Mouse (Mus musculus): ENCODE measurements around the gene Cep41. TPM values are rescaled to one million over a fixed set of nuclear protein-coding genes. Genes with fewer than 3 reads are reported as not detected.

The Cep41 gene
- total and polyA plus RNA-seq, 2 experiments from 2014 or later, result 4.7 to 5.7 TPM

DNA sequence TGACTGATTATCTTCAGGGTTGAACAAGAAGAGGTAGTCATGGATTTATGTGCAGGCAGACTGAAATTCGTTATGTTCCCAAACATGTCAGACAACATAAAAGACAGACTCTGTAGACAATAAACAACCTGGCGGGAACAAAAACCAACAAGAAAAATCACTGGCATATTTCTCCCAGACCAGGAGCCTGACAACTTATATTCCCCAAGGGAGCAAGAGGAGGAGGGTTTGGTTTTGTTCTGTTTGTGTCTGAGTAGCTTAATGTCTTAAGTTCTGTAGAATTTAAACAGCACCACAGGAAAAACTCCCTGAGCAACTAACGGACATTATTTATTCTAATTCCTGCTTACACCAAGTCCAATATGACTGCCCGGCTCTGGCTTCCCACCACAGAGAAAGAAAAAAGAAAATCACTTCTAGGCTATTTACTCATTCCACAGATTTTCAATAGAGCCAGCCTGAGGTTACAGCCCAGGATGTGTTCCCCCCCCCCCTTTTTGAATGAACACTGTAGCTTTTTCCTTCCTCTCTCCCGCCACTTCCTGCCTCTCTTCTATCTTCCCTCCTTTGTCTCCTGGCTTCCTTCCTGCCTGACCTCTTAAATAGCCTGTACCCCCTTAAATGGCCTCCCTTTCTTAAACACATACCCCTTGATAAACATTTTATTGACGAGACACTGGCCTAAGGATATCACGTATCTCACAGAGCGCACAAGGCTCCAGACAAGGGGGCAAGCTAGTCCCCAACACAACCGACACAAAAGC is 40.9 kb downstream of the Cep41 start:
- H3K4me1 ChIP-seq (ENCODE audit: control insufficient read depth, insufficient read depth), result peaks cover 10% of the 10 kb centered on the region
- no peaks in the 10 kb centered on the region for H3K9me3 ChIP-seq (replicated peaks; ENCODE audit: control insufficient read depth, low read length)
- H3K4me2 ChIP-seq (ENCODE audit: low read depth, low read length), result no peak overlapping the region
- H3K27ac ChIP-seq (ENCODE audit: low read depth), result peak overlapping the region; percentile 68
- H3K27me3 ChIP-seq (ENCODE audit: control insufficient read depth, insufficient read depth, low read length), result no peaks in the 10 kb centered on the region
- H3K9ac ChIP-seq (replicated peaks; ENCODE audit: low read depth, low read length), result no peak overlapping the region
- no peak overlapping the region for H3K4me3 ChIP-seq (ENCODE audit: low read depth, low read length)
- peak; percentile 49; the same call in 1 of the 2 replicates for ATAC-seq (ENCODE audit: insufficient read depth, low read depth)
- TF ChIP-seq EP300 (IDR thresholded peaks at IDR 0.05; ENCODE audit: low read depth) (no peak), CTCF (IDR thresholded peaks at IDR 0.05; ENCODE audit: low read depth) (no peak)
- no peak for DNase-seq (ENCODE audit: low spot score)
- WGBS, result 64% methylated on average over 9 of the region's 9 CpGs
- H3K36me3 ChIP-seq (replicated peaks; ENCODE audit: control insufficient read depth, insufficient read depth, low read length), result peaks cover 7% of the 10 kb centered on the region; the same call in 1 of the 2 replicates

DNA sequence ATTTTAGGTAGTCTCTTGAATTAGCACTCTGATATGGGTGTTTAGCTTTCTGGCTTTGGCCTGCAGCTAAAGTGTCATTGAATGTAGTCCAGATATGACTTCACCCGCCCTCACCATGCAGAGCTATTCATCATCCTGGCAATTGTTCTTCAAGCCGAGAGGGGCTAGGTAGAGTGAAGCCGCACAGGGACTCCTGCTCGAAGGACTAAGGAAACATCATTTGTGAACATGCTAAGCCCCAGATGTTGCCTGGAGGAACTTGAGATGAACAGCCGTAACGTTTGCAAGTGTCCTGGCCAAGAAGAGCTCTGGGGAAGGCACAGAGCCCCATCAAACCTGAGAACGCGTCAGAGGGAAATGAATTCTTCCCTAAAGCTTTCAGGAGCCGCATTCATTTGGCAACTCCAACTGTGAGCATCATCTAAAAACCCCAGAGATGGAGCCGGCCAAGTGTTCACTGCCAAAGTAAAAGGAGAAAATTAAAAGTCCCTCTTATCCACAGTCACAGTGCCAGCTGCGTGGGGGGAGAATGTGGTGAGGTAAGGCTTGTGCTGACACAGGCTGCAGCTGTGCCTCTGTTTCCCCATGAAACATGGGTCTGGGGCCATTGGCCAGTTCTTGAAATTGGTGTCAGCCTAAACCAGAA is 43.8 kb downstream of the Cep41 start:
- Histone ChIP-seq H3K36me3 (replicated peaks; ENCODE audit: control insufficient read depth, insufficient read depth, low read length) (no peaks in the 10 kb centered on the region), H3K27me3 (ENCODE audit: control insufficient read depth, insufficient read depth, low read length) (no peaks in the 10 kb centered on the region), H3K9ac (replicated peaks; ENCODE audit: low read depth, low read length) (no peak overlapping the region), H3K4me2 (ENCODE audit: low read depth, low read length) (no peak overlapping the region), H3K4me1 (ENCODE audit: control insufficient read depth, insufficient read depth) (peaks cover 10% of the 10 kb centered on the region), H3K27ac (ENCODE audit: low read depth) (no peak overlapping the region), H3K4me3 (ENCODE audit: low read depth, low read length) (no peak overlapping the region), H3K9me3 (replicated peaks; ENCODE audit: control insufficient read depth, low read length) (no peaks in the 10 kb centered on the region)
- TF ChIP-seq CTCF (IDR thresholded peaks at IDR 0.05; ENCODE audit: low read depth) (no peak), EP300 (IDR thresholded peaks at IDR 0.05; ENCODE audit: low read depth) (no peak)
- no peak for DNase-seq (ENCODE audit: low spot score)
- WGBS, result 61% methylated on average over 11 of the region's 11 CpGs
- peak; percentile 17; the same call in 1 of the 2 replicates for ATAC-seq (ENCODE audit: insufficient read depth, low read depth)

DNA sequence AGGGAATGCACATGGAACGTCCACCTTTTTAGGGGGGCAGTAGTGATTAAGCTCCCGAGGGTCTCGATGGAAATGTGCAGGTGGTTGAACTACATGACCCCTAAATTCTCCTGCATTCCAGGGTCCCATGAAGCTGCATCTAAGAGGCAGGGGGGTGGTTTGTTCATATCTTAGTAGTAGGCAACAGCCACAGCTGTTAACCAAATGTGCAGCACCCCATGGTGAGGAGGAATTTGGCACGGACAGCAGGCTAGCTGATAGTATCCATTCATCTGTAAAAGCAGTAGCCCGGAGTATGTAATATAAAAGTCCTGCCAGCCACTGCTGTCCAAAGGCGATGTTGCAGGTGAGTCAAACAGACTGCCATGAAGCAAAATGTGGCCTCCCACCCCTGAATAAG is 48.2 kb downstream of the Cep41 start:
- Histone ChIP-seq H3K4me1 (ENCODE audit: control insufficient read depth, insufficient read depth) (peaks cover 10% of the 10 kb centered on the region), H3K36me3 (replicated peaks; ENCODE audit: control insufficient read depth, insufficient read depth, low read length) (no peaks in the 10 kb centered on the region), H3K4me2 (ENCODE audit: low read depth, low read length) (no peak overlapping the region), H3K4me3 (ENCODE audit: low read depth, low read length) (no peak overlapping the region), H3K27me3 (ENCODE audit: control insufficient read depth, insufficient read depth, low read length) (no peaks in the 10 kb centered on the region), H3K27ac (ENCODE audit: low read depth) (no peak overlapping the region), H3K9ac (replicated peaks; ENCODE audit: low read depth, low read length) (no peak overlapping the region), H3K9me3 (replicated peaks; ENCODE audit: control insufficient read depth, low read length) (no peaks in the 10 kb centered on the region)
- ATAC-seq (ENCODE audit: insufficient read depth, low read depth) (no peak), DNase-seq (ENCODE audit: low spot score) (no peak)
- 78% methylated on average over 6 of the region's 6 CpGs for WGBS
- no peak for TF ChIP-seq CTCF (IDR thresholded peaks at IDR 0.05; ENCODE audit: low read depth)
- TF ChIP-seq EP300 (IDR thresholded peaks at IDR 0.05; ENCODE audit: low read depth), result no peak

DNA sequence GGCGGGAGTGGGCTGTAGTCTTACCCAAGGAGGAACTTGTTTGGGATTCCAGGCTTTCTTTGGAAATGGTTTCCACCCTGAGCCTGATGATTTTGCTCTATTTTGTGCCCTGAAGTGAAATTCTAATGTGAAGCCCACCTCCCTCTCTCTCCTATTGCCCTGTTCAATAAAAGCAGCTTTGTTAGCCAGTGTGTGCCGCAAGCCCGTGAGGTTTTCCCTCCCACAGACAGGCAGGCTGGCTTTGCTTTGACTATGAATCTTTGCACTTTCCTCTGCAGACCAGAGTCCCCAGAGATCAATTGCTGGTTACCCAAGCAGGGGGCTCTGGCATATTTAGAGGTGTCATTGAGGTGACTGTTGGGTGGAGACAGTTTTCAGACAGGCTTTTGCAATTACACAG is 49.1 kb downstream of the Cep41 start:
- H3K4me1 ChIP-seq (ENCODE audit: control insufficient read depth, insufficient read depth), result peaks cover 6% of the 10 kb centered on the region
- no peak for DNase-seq (ENCODE audit: low spot score)
- H3K9me3 ChIP-seq (replicated peaks; ENCODE audit: control insufficient read depth, low read length), result no peaks in the 10 kb centered on the region
- H3K27ac ChIP-seq (ENCODE audit: low read depth), result no peak overlapping the region
- ATAC-seq (ENCODE audit: insufficient read depth, low read depth), result no peak
- TF ChIP-seq EP300 (IDR thresholded peaks at IDR 0.05; ENCODE audit: low read depth) (no peak), CTCF (IDR thresholded peaks at IDR 0.05; ENCODE audit: low read depth) (no peak)
- no peaks in the 10 kb centered on the region for H3K27me3 ChIP-seq (ENCODE audit: control insufficient read depth, insufficient read depth, low read length)
- H3K4me3 ChIP-seq (ENCODE audit: low read depth, low read length), result no peak overlapping the region
- no peaks in the 10 kb centered on the region for H3K36me3 ChIP-seq (replicated peaks; ENCODE audit: control insufficient read depth, insufficient read depth, low read length)
- no peak overlapping the region for H3K4me2 ChIP-seq (ENCODE audit: low read depth, low read length)
- 94% methylated on average over 3 of the region's 3 CpGs for WGBS
- no peak overlapping the region for H3K9ac ChIP-seq (replicated peaks; ENCODE audit: low read depth, low read length)

DNA sequence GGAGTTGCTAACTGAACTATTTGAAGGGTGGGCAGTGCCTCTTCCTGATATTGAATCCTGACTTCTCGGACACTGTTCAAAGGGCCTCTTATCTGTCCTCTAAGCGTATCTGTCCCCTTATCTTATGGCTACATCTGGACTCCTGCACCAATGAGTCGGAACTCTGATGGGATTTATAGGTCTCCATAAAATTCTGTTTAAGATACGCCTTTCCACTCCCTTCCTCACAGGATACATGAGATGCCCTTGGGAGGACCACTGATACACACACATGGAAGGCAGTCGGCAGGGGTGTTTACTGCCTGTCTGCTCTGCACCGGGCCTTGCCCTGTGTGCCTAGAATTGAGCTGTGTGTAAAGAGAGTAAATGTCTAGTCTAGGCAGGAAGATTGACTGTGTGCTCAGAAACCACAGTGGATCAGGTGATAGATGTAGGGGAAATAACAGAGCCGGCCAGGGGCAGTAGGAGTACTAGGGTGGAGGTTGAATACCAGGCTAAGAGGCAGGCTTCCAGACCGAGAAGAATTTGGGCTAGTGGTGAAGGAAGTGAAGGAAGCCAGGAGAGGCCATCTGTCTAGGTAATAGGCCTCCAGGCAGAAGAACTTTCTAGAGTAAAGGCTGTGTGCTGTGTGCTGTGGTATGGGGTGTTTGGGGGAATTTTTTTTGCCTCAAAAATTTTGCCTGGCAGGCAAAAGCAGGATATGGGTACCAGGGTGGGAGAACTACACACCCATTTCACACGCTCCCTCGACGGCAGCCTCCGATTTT is 49.7 kb downstream of the Cep41 start:
- H3K4me1 ChIP-seq (ENCODE audit: control insufficient read depth, insufficient read depth), result peaks cover under 1% of the 10 kb centered on the region; the same call in 1 of the 2 replicates
- H3K4me2 ChIP-seq (ENCODE audit: low read depth, low read length), result no peak overlapping the region
- WGBS, result 61% methylated on average over 12 of the region's 12 CpGs
- H3K9ac ChIP-seq (replicated peaks; ENCODE audit: low read depth, low read length), result no peak overlapping the region
- no peak for TF ChIP-seq CTCF (IDR thresholded peaks at IDR 0.05; ENCODE audit: low read depth)
- TF ChIP-seq EP300 (IDR thresholded peaks at IDR 0.05; ENCODE audit: low read depth), result no peak
- H3K9me3 ChIP-seq (replicated peaks; ENCODE audit: control insufficient read depth, low read length), result no peaks in the 10 kb centered on the region
- H3K36me3 ChIP-seq (replicated peaks; ENCODE audit: control insufficient read depth, insufficient read depth, low read length), result no peaks in the 10 kb centered on the region
- H3K4me3 ChIP-seq (ENCODE audit: low read depth, low read length), result no peak overlapping the region
- no peak for ATAC-seq (ENCODE audit: insufficient read depth, low read depth)
- H3K27ac ChIP-seq (ENCODE audit: low read depth), result no peak overlapping the region
- H3K27me3 ChIP-seq (ENCODE audit: control insufficient read depth, insufficient read depth, low read length), result no peaks in the 10 kb centered on the region
- no peak for DNase-seq (ENCODE audit: low spot score)
